Mouse (Mus musculus): Measurements from ENCODE around the gene Rgl1. TPM values are rescaled to one million over a fixed set of nuclear protein-coding genes. Genes with fewer than 3 reads are reported as not detected.
A peak's percentile ranks its signal among the peaks of the same experiment; 100 is the strongest.

Rgl1 gene
- 10 to 100 TPM; 12.1 TPM for total RNA-seq (2021)
- long read RNA-seq, experiment 1, partial matches to known transcripts = 0 of 1 reads
- long read RNA-seq, experiment 1, other reads (novel, unspliced or antisense) = 1 of 1 reads
- long read RNA-seq, experiment 2, full-length matches to known transcripts = 4 of 8 reads
- long read RNA-seq, experiment 2, partial matches to known transcripts = 2 of 8 reads
- long read RNA-seq, experiment 2, other reads (novel, unspliced or antisense) = 2 of 8 reads

GRCm38 (mm10) chr1:152766032-152766772, at the start of gene Rgl1, which contains the start of gene Arpc5:
Gene Rgl1, minus strand, starts transcription at chr1:152766351.
Gene Arpc5, plus strand, starts transcription at chr1:152766542.
- DNase-seq = peak; percentile 98

DNA sequence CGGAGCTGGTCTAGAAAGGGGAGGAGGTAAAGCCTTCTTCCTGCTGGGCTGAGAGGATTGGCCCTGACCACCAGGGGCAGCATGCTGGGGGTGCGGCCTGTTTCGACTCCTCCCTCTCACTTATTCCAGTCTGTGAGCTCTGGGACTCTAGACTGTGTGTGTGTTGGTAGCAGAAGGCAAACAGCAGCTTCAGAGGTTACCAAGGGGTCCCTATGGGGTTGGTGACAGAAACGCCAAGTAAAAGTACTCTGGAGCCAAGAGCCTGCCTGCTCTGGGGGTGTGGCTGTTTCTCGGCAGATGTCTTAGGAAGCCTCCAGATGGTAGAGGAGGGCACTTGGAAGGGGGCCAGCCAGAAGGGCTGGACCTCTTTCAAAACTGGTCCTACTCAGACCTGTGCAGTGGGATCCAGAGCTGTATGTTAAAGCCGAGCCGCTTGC, 49.1 kb upstream of the Rgl1 start:
- peak; percentile 36 for DNase-seq

- DNase-seq = no peak
Observed at GRCm38 (mm10) chr1:152810533-152811439, 44.6 kb upstream of the Rgl1 start.

GRCm38 (mm10) chr1:152809541-152810252, 43.5 kb upstream of the Rgl1 start:
- peak; percentile 26 for DNase-seq

DNA sequence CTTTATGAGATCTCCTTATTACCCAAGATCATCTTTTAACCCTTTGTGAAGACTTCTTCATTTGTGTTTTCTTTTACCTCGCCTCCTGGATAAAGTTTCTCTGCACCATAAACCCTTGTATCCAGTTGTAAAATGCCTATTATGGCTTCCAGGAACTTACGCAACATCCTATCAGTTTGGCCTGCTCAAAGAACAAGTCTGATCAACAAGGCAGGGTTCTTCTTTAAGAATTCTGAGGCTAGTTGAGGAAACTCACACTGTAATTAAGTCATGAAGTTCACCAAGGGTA, 42.2 kb upstream of the Rgl1 start:
- DNase-seq = no peak

GRCm38 (mm10) chr1:152807619-152808391, 41.7 kb upstream of the Rgl1 start:
- DNase-seq = peak; percentile 25

GRCm38 (mm10) chr1:152804907-152805306, 38.8 kb upstream of the Rgl1 start:
- no peak for DNase-seq

DNA sequence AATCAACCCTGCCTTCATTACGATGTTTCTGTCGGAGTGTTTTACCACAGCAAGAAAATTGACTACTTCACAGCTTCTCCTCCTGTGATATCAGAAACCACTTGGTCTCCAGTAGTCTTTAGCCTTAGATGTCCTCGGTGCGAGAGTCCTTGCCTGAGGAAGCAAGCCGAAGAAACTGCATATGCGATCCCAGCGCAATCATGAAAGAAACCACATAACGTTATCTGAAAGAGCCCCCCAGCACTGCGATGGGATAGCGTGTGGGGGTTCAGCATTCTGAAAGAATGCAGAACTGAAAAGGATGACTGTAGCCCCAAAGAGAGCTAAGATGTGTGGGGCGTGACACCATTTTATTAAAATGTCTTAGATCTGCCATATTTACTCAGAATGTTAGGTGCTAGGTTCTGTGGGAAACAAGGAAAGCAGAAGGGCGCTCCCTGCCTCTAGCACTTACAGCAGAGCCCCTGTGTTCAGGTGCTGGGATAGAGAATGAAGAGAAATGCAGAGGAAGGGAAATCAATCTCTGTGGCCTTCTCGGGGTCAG, 34.6 kb upstream of the Rgl1 start:
- DNase-seq = no peak

GRCm38 (mm10) chr1:152799897-152800296, 33.7 kb upstream of the Rgl1 start, which contains the start of gene Ncf2:
Gene Ncf2, plus strand, starts transcription at chr1:152800194.
- no peak for DNase-seq

- no peak for DNase-seq
Observed at GRCm38 (mm10) chr1:152798125-152798524, 32.0 kb upstream of the Rgl1 start.

GRCm38 (mm10) chr1:152796683-152797263, 30.6 kb upstream of the Rgl1 start:
- no peak for DNase-seq

- DNase-seq = no peak
Observed at GRCm38 (mm10) chr1:152795688-152796255, 29.6 kb upstream of the Rgl1 start.

DNA sequence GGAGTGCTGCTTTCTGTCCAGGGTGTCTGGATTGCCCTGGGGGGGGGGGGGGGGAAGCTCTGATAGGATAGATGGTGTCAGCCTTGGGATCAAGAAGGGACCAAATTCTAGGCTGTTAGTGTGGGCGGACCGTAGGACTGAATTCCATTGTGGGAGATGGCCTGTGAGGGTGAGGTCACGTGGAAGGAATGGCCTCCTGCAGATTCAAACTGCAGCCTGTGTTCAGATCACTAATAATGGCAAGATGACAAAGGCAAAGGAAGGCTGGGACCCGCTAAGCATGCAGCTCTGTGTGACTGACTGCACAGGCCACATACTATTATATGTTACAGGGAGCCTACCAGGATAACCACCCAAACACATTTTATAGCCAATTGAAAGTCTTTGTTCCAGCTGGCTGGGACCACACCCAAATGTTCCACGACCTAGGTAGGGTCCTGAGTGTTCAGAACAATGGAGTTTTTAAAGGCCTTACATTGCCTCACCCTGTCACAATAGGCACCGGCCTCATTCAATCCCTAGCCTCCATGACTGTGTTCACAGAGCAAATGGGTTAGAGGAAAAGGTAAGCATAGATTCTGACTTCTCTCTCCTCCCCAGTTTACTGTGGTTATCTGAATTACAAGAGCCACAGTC, 27.5 kb upstream of the Rgl1 start:
- DNase-seq = no peak

DNA sequence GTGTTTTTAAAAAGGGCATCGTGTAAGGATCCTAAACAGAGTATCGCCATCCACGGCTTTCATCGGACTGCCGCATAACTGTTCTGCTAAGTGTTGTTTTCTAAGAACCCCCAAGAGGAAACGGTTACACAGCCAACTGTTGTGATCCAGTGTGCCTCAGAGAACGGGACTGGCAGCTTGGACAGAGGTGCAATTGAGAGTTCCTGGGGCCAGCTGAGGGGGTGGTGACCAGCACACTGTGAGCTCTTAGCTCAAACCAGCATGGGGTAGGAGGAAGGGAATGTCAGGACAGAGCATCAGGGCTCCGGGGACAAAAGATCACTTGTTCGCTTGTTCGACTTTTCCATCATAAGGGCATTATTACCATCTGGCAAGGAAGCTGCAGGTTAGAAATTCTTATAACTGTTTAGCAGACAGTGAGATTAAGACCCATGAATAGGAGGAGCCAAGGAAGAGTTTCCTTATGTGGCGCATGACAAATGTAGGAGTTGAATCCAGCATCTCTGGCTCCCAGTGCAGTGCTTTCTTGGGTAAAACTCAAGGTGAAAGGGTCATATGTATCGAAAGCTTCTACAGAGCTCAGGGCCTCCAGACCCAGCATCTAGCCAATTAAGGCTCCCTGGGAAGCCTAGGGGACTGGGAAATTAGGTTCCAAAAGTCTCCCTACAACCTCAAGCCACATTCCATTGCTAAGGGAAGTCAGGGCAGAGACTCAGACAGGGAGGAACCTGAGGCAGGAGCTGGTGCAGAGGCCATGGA, 26.8 kb upstream of the Rgl1 start:
- no peak for DNase-seq

DNA sequence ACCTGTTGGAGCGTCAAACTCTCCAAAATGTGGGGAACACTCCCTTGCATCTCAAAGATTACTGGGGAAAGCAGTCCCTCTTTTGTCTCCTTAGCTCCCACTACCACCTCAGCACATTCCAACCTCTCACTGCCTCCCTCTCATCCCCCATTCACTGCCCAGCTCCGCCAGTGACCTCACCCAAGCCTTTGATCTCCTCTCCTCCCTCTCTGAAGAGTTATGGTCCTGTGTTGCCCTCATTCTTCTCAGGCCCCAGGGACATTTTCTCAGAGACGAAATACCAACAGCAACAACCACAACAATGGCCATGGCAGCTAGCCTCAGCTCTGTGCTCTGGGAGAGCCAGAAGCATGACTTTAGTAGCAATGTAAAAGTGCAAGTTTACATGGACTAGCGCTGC, 25.1 kb upstream of the Rgl1 start:
- no peak for DNase-seq

- no peak for DNase-seq
Observed at GRCm38 (mm10) chr1:152790821-152791220, 24.7 kb upstream of the Rgl1 start.

DNA sequence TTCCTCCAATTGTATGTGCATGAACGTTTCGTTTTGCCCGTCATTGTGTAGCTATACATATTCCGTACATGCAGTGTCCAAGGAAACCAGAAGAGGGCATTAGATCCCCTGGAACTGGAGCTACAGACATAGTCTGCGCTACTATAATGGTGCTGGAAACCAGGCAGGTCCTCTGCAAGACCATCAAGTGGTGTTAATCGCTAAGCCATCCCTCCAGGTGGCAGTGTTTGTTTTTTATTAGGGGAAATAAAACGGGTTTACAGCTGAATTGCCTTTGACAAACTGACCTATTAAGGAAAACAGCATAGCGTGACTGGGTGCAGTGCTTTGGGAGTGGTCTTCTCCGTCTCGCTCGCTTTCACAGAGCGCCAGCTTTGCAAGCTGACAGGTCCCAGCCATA, 24.1 kb upstream of the Rgl1 start:
- no peak for DNase-seq

GRCm38 (mm10) chr1:152788121-152788660, 22.0 kb upstream of the Rgl1 start:
- DNase-seq = no peak

- no peak for DNase-seq
Observed at GRCm38 (mm10) chr1:152786953-152787352, 20.8 kb upstream of the Rgl1 start.

Measured in gastrocnemius, postnatal 25 days (tissue).